Mouse (Mus musculus): ENCODE results near the gene Mboat7. TPM values are rescaled to one million over a fixed set of nuclear protein-coding genes. Genes with fewer than 3 reads are reported as not detected.

Gene Mboat7
- total RNA-seq (2023): 73.5 TPM

DNA sequence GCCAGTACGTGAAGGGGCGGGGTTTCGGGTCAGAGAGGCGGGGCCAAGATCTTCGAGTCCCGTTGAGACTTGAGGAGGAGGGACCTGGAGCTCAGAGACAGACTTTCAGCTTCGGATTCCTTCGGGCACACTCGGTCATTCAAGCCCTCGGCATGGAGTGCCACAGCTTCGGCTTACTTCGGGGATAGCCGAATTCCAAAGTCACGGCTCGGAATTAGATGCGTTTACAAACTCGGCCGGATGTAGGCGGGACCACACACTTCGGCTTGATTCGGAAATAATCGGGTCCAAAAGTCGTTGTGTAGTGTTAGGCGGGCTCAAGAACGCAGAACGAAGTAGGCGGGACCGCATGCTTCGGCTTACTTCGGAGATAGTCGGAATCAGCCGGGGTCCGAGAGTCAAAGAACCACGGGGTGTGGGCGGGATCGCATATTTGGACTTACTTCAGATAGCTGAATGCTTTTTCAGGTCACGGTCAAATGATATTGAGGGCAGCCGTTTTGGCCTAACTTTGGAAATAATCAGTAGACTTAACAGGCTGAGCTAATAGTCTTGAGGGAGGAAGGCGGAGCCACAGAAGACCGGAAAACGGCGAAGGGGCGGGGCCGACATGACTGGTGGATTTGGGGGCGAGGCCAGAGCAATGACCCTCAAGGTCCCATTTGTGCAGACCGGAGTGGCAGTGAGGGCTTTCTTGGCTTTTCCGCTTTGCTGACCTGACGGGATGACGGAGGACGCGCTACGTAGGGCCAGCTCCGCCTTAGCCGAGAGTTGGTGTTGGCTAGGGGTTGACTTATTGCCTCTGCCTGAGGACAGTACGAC is at the start of gene Mboat7:
Gene Mboat7, minus strand, starts transcription at position 537 of the 822 bp plus-strand sequence.

GRCm38 (mm10) chr7:3720268-3720667 is 26.9 kb upstream of the Mboat7 start, which contains the start of gene Pirb:
Pirb (minus strand) TSS chr7:3720391.

DNA sequence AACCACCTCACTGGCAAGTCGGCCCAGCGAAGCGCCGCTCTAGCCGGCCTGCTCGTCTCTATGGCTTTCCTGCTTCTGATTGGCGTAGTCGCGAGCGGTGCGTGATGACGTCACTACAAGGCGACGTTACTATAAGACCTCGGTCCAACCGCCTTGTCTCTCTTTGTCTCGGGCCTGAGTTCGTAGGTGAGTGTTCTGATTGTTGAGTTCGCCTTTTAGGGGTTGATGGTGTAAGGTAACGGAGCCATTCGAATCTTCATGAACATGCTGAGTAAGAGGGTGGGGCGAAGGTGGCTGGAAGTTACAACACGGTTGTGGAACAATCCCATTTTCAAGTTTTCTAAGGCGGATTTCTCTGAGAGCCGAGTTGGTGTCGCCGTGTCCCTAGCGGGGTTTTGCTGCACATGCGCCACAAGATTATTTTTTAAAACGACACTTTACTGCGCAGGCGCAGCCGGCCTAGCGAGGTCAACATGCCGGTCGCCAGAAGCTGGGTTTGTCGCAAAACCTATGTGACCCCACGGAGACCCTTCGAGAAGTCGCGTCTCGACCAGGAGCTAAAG is 10.6 kb upstream of the Mboat7 start, which contains the start of gene Rps9:
Gene Rps9, plus strand, starts transcription at position 115 of the 563 bp plus-strand sequence.

GRCm38 (mm10) chr7:3692382-3692986 is 839 bp downstream of the Mboat7 start, which contains the start of gene Tsen34:
Tsen34 (plus strand) TSS chr7:3692863.

GRCm38 (mm10) chr7:3677342-3677741 is 16.0 kb downstream of the Mboat7 start, which contains the start of gene Tmc4:
Tmc4 (minus strand) TSS chr7:3677553.

DNA sequence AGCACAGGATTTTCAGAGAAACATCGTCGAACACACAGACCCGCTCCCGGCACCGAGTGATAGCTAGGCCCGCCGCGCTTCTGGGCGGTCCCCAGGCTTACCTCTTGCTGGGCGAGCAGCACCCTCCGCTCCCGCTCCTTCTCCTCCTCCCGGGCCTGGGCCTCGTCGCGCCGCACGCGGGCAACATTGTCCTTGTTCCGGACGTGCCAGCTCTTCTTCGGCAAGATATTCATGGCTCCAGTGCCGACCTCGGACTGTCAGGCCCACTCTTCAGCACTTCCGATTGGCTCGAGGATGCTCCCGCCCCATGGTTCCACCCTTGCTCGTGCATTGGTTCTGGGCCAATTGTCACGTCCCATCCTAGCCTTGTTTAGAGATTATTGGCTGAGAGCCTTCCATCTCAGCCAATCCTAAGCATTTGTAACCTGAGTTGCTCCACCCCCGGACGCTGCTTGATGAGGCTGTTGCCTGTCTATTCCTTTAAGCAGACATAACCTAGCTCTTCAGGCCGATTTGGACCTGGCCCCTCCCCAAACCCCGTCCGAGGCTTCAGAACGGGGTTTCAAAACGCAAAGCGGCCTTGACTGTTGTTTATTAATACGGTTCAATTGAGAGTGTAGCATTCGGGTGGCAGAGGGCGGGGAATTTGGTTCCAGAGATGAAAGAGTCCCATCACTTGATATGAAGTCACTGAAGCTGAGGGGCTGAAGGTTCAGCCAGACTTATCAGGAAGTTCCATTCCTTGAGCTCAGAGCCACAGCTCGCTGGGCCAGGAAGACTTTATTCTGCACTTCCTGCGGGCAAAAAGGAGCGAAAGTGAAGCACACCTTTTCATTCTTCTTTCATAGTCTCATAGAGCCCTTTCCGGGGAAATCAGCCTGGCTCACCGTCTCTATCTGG is 27.9 kb downstream of the Mboat7 start, which contains the start of gene Leng1:
Gene Leng1, minus strand, starts transcription at position 626 of the 900 bp plus-strand sequence.

DNA sequence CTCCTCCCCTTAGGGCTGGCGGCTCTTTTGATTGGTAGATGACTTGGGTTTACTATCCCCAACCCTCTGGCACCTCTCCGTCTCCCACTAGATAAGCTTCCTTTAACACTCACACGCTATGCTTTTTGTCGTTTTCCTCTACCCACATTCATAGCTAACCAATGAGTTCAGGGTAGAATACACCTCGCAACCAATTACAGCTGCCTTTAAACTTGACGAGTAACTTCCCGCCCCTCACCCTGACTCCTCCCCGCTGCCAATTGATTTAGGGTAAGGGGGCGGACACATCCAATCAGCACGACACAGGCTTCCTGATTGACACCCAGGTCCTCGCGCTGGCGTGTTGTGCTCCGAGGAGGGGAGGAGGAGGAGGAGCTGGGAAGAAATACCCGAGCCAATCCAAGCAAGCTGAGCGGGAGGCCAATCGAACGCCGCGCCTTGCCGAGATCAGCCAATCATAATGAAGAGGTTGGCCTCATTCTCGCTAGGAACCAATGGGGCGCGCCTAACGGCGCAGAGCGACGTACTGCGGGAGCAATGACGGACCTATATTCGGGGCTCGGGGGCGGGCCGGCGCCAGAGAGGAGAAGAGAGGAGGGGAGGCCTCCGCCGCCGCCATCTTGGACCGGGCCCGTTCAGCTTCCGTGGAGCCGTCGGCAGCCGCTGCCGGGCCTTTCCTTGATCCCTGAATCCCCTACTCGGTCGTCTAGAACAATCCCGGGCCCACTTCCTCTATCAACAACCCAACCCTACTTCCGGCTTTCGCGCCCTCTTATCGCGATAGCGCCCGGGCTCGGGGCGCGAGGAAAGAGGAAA is 48.4 kb downstream of the Mboat7 start, which contains the start of gene Cnot3:
Gene Cnot3, plus strand, starts transcription at position 597 of the 816 bp plus-strand sequence.

DNA sequence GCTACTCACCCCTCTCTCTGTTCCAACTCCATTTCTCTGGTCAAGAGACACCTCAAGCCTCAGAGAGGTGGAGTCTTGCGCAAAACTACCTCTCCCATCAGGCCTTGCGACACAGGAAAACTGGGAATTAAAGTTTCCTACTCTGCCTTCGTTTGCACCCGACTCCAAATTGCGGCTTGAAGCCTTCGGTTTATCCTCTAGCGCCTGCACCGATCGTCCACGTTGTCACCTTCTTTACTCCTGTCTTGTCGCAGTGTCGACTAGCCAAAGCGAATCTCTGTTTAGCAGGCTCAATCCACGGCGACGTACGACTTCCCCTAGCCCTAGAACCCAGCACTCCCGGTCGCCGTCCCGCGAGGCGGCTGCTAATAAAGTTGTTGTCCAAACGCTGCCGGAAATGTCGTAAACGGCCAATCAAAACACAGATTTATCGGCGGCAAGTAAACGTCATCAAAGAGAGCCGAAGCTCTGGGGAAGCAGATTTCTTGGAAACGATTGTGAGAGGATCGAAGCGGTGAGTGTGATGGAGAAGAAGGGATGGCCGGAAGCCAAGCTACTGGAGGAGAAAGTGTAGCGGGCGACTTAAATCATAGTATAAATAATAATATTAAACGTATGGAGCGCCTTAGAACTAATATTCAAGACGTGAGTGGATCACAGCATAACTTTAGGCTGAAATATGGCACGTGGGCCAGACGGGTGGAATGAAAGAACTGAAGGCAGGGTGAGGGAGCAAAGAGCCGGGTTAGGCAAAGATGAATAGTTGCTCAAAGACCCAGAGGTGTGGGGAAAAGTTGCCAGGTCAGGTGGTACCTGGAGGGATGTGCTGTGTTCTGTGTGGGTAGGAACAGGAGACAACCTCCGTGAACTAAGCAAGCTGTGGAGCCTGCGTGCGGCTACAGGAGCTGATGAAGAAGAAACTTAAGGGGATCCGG is 63.5 kb downstream of the Mboat7 start, which contains the start of the genes Tfpt and Prpf31:
Gene Tfpt, minus strand, starts transcription at position 387 of the 935 bp plus-strand sequence.
Gene Prpf31, plus strand, starts transcription at position 443 of the 935 bp plus-strand sequence.

Other genes with a start within 250 kb of the Mboat7 start
- not detected for gene Tarm1, start 190.9 kb downstream of the Mboat7 start, total RNA-seq (2023)
- gene Oscar, start 77.4 kb downstream of the Mboat7 start, total RNA-seq (2023): not detected
- 346 TPM for gene Ndufa3, start 76.2 kb downstream of the Mboat7 start, total RNA-seq (2023)
- gene Tfpt, start 63.6 kb downstream of the Mboat7 start, total RNA-seq (2023): 24.7 TPM
- 57.1 TPM for gene Prpf31, start 63.5 kb downstream of the Mboat7 start, total RNA-seq (2023)
- 115 TPM for gene Cnot3, start 48.3 kb downstream of the Mboat7 start, total RNA-seq (2023)
- gene Leng1, start 27.7 kb downstream of the Mboat7 start, total RNA-seq (2023): 11.1 TPM
- gene Tmc4, start 16.0 kb downstream of the Mboat7 start, total RNA-seq (2023): 15.1 TPM
- gene Tsen34, start 660 bp downstream of the Mboat7 start, total RNA-seq (2023): 19.9 TPM
- gene Rps9, start 10.5 kb upstream of the Mboat7 start, total RNA-seq (2023): 2,564 TPM
- 3.1 TPM for gene Pirb, start 26.9 kb upstream of the Mboat7 start, total RNA-seq (2023)
- not detected for gene Gm15448, start 132.2 kb upstream of the Mboat7 start, total RNA-seq (2023)
- gene Pira2, start 151.5 kb upstream of the Mboat7 start, total RNA-seq (2023): 0.30 TPM
- gene Gm14548, start 204.6 kb upstream of the Mboat7 start, total RNA-seq (2023): 0.77 TPM
- 1.2 TPM for gene Lilra6, start 222.0 kb upstream of the Mboat7 start, total RNA-seq (2023)